Mouse (Mus musculus) megakaryocyte, embryonic 14.5 days (primary cell): Measurements from ENCODE around the gene Nup188.

Experiments
- FLI1 ChIP-seq: IDR thresholded peaks from 2 replicates; pipeline ENCODE4 v1.6.1; 2012; ENCODE audit warnings: low read length, inconsistent platforms, mixed read lengths
- GATA1 ChIP-seq: IDR thresholded peaks from 3 replicates; pipeline ENCODE4 v1.6.1; 2012; ENCODE audit warnings: mixed read lengths, low read length, inconsistent platforms, borderline replicate concordance

DNA sequence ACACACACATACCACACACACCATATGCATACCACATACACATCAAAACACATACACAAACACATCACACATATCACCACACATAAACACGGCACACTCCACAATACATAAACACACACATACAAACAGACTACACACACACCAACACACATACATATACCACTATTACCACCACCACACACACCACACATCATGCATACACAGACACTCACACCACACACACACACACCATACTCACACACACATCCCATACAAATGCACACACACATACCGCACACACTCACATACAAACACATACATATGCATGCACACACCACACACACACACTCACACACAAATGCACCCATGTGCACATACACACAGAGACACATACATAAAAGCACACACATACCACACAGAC, 18.7 kb upstream of the Nup188 start:
- TF ChIP-seq GATA1 (no peak), FLI1 (no peak)
